Mouse (Mus musculus): ENCODE measurements around the gene Gtpbp2.

DNA sequence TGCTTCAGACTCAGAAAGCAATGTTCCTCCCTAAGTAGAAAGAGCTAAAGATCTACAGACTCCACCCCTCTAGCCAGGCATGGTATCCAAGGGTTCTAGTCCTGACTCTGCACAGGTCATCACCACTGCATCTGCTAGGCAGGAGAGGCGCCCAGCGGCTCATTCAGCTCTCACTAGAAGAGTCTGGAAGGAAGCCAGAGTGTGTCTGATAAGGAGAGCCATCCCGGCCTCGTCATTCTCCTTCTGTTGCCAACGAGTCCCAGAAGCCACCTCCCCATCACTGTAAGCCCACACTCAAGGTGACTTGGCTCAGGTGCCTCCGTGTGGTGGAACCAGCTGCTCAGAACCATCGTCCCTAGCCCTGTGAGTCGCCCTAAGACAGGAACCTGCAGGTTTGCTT, 28.0 kb upstream of the Gtpbp2 start:
- TF ChIP-seq POLR2A (IDR thresholded peaks at IDR 0.05; ENCODE audit: extremely low read depth, insufficient read depth, low read length), result no peak
- no peak for TF ChIP-seq CTCF (IDR thresholded peaks at IDR 0.05; ENCODE audit: low read depth, low read length)

Measured in liver, adult 2 months (tissue).